Mouse (Mus musculus): ENCODE data around the gene Zfp36. TPM values are rescaled to one million over a fixed set of nuclear protein-coding genes. Genes with fewer than 3 reads are reported as not detected.

Gene Zfp36
- 0.63 and 1.9 TPM in 2 replicates for polyA plus RNA-seq (2021; fragmentation: Nextera tagmentation)
- long read RNA-seq, experiment 1, result 0 reads
- long read RNA-seq, experiment 2, result 0 reads

DNA sequence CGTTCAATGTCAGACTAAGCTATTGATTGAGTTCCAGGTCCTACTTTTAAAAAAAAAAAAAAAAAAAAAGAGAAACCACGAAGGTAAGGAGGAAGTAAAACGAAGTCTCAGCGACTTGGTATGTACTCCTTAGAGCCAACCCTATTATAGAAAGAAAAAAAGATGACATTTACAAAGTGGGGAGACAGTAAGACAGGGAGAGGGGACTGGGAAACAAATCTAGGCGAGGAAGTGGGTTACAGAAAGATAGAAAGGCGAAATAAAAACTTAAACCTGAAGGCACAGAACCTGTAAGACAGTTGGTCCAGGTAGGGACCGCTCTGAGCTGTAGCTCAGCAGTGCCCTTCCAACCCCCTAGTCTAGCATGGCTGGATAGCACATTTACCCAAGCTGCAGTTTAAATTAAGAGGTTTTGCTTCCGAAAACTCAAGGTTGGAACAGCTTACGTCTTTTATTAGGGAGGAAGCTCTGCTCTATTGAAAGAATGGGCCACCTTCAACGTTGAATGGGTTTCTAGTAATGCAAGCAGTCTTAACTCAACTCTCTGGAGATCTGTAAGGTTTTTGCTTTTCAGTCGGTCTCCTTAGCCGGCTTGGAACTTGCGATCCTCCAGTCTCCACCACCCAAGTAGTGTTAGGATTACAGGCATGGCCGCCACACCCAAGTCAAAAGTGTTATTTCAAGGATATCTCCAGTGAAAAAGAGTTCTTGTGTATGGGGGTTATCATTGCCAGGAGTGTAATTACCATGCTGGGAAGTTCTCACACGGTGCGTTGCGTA is at the start of gene Zfp36:
Zfp36 (minus strand) TSS at position 17 of the 780 bp plus-strand sequence.

GRCm38 (mm10) chr7:28392429-28393271 is 12.6 kb upstream of the Zfp36 start, which contains the start of the genes Med29 and Paf1:
Gene Med29, minus strand, starts transcription at chr7:28392708.
Gene Paf1, plus strand, starts transcription at chr7:28392951.

GRCm38 (mm10) chr7:28372251-28373108 is 7.6 kb downstream of the Zfp36 start, which contains the start of gene Plekhg2:
Gene Plekhg2, minus strand, starts transcription at chr7:28372599.

DNA sequence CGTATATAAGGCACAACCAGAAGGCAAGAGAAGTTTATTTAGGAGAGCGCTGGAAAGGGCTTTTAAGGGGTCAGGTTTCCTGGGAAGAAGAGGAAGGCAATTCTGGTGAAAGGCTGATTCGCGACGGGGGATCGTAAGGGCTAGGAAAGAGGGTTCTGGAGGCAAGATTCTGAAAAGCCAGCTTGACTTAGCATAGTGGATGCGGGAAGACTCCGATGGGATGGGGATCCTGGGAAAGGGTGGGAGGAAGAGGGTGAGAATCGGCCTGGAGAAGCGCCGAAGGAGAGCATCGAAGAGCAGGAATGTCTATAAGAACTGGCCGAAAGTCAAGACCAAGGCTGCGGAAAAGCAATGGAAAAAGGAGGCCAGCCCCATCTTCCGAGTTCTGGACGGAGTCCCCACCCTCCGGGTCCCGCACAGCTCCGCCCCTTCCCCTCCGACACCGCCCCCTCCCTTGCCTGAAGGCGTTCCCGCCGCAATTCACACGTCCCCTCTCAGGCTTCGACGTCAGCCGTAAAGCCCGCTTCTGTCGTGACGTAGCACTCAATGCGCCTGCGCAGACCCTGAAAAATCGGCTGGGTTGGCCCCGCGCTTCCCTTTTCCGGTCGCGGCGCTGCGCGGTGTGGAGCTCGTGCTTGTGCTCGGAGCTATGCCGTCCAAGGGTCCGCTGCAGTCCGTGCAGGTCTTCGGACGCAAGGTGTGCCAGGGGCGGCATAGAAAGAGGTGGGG is 29.7 kb downstream of the Zfp36 start, which contains the start of gene Rps16:
Rps16 (plus strand) TSS at position 498 of the 729 bp plus-strand sequence.

DNA sequence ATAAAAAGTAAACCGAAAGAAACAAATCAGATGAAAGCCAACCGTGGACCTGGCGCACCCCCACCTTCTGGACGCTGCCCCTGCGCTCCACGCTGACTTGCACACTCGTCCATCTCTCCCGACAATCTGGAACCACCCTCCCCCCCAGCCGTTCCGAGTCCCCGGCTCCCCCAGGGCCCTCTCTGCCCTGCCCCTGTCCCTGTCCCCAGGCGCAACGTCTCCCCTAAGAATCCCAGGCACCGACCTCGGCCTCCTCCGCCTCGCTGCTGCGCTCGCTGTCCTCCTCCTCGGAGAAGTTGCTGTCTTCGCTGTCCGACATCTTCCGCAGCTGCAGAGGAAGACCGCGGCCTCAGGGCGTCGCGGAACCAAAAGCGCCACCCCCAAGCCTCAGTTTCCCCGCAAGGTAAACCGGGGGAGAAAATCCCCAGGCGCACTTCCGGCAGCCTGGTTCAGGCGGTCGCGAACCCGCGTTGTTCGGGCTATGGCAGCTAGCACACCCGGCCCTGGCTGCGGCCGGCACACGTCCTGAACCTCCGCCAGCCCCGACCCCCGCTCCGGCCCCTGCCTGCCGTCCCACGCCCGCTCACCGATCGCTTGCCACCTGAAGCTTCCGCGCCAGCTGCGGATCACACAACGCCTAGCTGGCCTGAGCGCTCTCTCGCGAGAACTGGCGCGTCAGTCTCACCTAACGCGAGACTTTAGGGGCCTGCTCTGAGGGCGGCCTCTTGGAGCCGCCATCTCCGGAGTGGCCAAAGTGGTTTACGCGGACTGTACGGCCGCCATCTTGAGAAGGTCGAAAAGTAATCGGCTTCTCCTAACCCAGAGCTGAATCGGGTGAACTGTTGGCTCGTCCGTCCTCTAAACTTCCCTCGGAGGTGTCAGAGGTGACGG is 41.7 kb downstream of the Zfp36 start, which contains the start of gene Supt5:
Supt5 (minus strand) TSS at position 639 of the 891 bp plus-strand sequence.

Other genes starting within 250 kb of the Zfp36 start
- gene Fbl, start 210.5 kb downstream of the Zfp36 start, polyA plus RNA-seq (2021; fragmentation: Nextera tagmentation), result 11.2 and 18.6 TPM in 2 replicates
- 8.2 and 18.6 TPM in 2 replicates for gene Dyrk1b, start 200.8 kb downstream of the Zfp36 start, polyA plus RNA-seq (2021; fragmentation: Nextera tagmentation)
- 7.4 and 8.2 TPM in 2 replicates for gene Eid2, start 112.4 kb downstream of the Zfp36 start, polyA plus RNA-seq (2021; fragmentation: Nextera tagmentation)
- gene Eid2b, start 102.5 kb downstream of the Zfp36 start, polyA plus RNA-seq (2021; fragmentation: Nextera tagmentation), result 28.4 and 33.0 TPM in 2 replicates
- 0.48 and 1.1 TPM in 2 replicates for gene Selenov, start 89.1 kb downstream of the Zfp36 start, polyA plus RNA-seq (2021; fragmentation: Nextera tagmentation)
- 2.5 and 2.6 TPM in 2 replicates for gene Dll3, start 78.0 kb downstream of the Zfp36 start, polyA plus RNA-seq (2021; fragmentation: Nextera tagmentation)
- gene Timm50, start 68.2 kb downstream of the Zfp36 start, polyA plus RNA-seq (2021; fragmentation: Nextera tagmentation), result 78.9 and 84.1 TPM in 2 replicates
- gene Supt5, start 41.5 kb downstream of the Zfp36 start, polyA plus RNA-seq (2021; fragmentation: Nextera tagmentation), result 37.9 and 54.9 TPM in 2 replicates
- 1,527 and 1,591 TPM in 2 replicates for gene Rps16, start 29.6 kb downstream of the Zfp36 start, polyA plus RNA-seq (2021; fragmentation: Nextera tagmentation)
- 0.76 and 0.94 TPM in 2 replicates for gene Plekhg2, start 7.7 kb downstream of the Zfp36 start, polyA plus RNA-seq (2021; fragmentation: Nextera tagmentation)
- gene Med29, start 12.5 kb upstream of the Zfp36 start, polyA plus RNA-seq (2021; fragmentation: Nextera tagmentation), result 67.8 and 75.0 TPM in 2 replicates
- 36.9 and 42.4 TPM in 2 replicates for gene Paf1, start 12.7 kb upstream of the Zfp36 start, polyA plus RNA-seq (2021; fragmentation: Nextera tagmentation)
- gene Gmfg, start 57.2 kb upstream of the Zfp36 start, polyA plus RNA-seq (2021; fragmentation: Nextera tagmentation), result 5.8 and 7.2 TPM in 2 replicates
- gene Lrfn1, start 71.7 kb upstream of the Zfp36 start, polyA plus RNA-seq (2021; fragmentation: Nextera tagmentation), result 4.3 and 24.4 TPM in 2 replicates
- gene Ifnl2, start 130.2 kb upstream of the Zfp36 start, polyA plus RNA-seq (2021; fragmentation: Nextera tagmentation), result not detected in 2 replicates
- not detected in 2 replicates for gene Ifnl3, start 142.6 kb upstream of the Zfp36 start, polyA plus RNA-seq (2021; fragmentation: Nextera tagmentation)
- gene Sycn, start 160.6 kb upstream of the Zfp36 start, polyA plus RNA-seq (2021; fragmentation: Nextera tagmentation), result not detected in 2 replicates
- 0.09 TPM in 1 of 2 replicates, not detected in the other for gene Nccrp1, start 167.0 kb upstream of the Zfp36 start, polyA plus RNA-seq (2021; fragmentation: Nextera tagmentation)
- gene Samd4b, start 217.9 kb upstream of the Zfp36 start, polyA plus RNA-seq (2021; fragmentation: Nextera tagmentation), result 7.5 and 9.2 TPM in 2 replicates
- gene Pak4, start 217.9 kb upstream of the Zfp36 start, polyA plus RNA-seq (2021; fragmentation: Nextera tagmentation), result 5.4 and 6.1 TPM in 2 replicates

Measured in left cerebral cortex, adult 6 months (tissue).